Mouse (Mus musculus): Measurements from ENCODE around the gene Enkur. TPM values are rescaled to one million over a fixed set of nuclear protein-coding genes. Genes with fewer than 3 reads are reported as not detected.
"Not testable (repeated sequence)": the region's sequence is repeated elsewhere in the genome, so short reads cannot be mapped to it uniquely, and the experiment has no call there.

Gene Enkur
- 1 to 10 TPM; 4.8 to 4.9 TPM for total RNA-seq (2021)
- long read RNA-seq, experiment 1, partial matches to known transcripts = 0 of 4 reads
- long read RNA-seq, experiment 1, other reads (novel, unspliced or antisense) = 0 of 4 reads
- long read RNA-seq, experiment 2, partial matches to known transcripts = 0 of 2 reads
- long read RNA-seq, experiment 2, other reads (novel, unspliced or antisense) = 0 of 2 reads

DNA sequence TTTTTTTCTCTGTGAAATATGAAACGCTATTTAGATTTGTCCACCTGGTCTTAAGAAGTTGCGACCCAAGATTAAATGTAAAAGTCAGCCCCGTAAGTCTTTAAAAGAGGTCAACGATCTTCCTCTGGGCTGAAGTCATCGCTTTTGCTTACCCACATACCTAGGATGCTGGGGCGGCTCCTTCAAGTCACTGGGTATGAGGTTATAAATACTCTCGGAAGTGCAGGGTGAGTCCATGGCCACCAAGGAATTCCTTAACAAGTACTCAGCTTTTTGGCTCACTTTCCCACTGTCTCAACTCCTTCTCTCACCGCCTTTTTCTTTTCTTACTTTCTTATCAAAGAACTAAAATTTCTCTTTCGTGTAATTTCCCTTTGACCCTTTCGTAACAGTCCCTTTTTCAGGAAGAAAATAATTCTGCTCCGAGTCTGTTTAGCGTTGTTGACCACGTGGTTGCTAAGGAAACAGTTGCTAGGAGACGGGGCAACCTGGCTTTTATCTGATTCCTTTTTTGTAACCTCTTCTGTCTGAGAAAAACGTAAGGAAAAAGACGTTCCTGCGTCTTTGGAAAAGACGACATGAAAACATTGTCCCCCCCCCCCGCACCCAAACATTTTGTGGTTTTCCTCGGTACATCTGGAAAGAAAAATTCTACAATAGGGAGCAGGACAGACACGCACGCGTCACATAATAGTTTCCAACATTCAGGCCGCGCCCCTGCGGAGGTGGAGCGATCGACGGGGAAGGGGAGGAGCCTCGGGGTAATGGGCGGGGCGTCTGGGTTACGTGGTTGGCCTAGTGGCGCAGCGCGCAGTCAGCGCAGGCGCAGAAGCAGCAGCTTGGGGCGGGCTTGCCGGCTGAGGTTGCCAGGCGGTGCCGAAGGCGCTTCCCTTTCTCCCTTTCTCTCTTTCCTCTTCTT lies at the start of gene Enkur, which contains the start of gene Thnsl1:
Enkur (minus strand) TSS at position 454 of the 919 bp plus-strand sequence.
Thnsl1 (plus strand) TSS at position 813 of the 919 bp plus-strand sequence.
- DNase-seq (ENCODE audit: low spot score in 2 of 2) = peak; percentile 97

- DNase-seq (ENCODE audit: low spot score in 2 of 2) = no peak
These were observed 49.1 kb upstream of the Enkur start for GRCm38 (mm10) chr2:21254308-21254707.

DNA sequence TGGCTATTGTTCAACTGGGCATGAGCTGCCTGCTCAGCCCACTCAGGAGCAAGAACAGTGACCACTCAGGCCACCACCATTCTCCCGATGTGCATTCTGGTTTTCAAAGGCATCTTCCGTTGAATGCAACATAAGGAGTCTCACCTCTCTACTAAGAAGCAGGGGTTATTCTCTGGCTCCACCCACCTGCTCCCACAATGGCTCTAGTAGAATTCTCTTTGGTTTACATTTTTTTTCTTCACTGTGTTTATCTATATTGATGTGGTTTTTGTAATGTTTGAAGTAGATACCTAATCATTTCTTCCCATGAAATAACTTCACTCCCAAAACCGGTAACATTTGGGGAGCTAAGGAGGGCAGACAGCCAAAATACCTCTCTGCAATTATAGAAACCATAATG lies 48.5 kb upstream of the Enkur start:
- no peak for DNase-seq (ENCODE audit: low spot score in 2 of 2)

DNA sequence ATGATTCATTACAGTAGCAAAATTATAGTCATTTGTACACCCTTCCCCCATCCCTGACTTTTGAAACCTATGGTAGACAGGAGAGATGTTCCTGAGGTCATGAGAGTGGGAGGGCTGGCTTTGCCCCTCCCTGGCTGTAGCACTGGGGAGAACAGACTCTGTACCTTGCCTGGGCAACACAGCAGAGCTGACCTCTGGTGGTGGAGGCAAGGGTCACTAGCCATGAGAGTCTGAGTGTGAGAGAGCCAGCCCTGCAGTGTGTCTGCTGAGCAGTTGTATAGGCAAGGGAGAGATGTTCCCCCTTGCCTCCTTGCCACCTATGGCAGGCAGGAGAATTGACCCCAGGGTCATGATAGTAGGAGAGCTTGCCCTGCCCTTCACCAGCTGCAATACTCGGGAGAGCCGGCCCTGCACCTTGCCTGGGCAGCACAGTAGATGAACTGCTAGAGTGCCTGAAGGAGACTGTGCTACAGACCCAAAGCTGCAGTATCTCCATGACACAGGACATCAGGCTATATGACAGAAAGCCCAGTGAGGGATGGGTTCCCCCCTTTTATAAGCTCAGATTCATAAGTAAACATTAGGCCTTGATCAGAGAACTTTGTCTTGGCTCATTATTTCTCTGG lies 40.4 kb upstream of the Enkur start:
- DNase-seq (ENCODE audit: low spot score in 2 of 2) = no peak

GRCm38 (mm10) chr2:21244986-21245385 lies 39.8 kb upstream of the Enkur start:
- no peak for DNase-seq (ENCODE audit: low spot score in 2 of 2)

DNA sequence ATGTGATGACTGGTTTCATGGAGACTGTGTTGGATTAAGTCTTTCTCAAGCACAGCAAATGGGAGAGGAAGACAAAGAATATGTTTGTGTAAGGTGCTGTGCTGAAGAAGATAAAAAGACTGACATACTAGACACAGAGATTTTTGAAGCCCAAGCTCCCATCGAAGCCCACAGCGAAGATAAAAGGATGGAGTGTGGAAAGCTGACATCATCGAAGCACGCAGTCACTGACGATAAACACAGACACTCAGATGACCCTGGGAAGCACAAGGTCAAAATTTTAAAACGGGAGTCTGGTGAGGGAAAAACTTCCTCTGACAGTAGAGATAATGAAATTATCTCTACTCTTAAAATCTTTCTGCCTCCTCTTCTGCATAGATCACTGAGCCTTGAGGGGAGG lies 38.9 kb upstream of the Enkur start:
- not testable (repeated sequence) for DNase-seq (ENCODE audit: low spot score in 2 of 2)

DNA sequence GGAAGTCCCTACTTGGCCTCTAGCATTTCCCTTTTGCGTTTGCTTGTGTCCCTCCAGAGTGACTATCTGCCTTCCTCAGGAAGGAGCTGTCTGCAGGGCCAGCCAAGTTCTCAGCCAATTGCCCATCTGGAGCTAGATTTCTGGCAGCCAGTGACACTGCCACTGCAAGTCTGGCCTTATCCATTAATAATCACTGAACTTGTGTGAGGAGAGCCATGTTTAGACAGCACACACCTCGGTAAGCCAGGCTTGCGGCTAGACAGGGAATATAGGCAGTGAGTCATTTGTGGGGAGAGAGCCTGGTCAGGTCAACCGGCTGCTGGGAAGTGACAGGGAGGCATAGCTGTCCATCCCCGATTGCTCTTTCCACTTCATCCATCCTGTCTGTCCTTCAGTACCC lies 31.7 kb upstream of the Enkur start:
- DNase-seq (ENCODE audit: low spot score in 2 of 2) = no peak

DNA sequence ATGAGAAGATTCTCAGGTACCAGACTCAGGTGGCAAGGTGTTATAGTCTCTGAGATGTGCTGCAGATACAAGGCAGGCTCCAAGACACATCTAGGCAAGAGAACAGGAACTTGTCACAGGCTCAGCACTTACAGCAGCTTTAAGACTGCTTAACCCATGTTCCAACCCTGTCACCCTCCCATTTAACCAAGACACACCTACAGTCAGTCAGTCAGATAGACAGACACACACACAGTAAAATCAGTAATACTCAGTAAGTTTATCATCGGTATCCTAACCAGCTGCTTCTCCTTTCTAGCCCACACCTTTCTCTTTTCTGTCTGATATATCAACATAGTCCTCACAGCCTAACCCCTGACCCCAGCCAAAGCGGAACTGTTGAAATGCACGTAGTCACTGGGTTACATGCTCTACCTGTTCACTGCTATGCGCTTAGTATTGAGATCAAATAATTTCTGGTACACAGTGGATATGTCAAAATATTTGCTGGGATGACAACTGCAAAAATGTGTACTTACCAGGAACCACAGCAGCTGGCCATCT lies 30.8 kb upstream of the Enkur start:
- no peak for DNase-seq (ENCODE audit: low spot score in 2 of 2)

DNA sequence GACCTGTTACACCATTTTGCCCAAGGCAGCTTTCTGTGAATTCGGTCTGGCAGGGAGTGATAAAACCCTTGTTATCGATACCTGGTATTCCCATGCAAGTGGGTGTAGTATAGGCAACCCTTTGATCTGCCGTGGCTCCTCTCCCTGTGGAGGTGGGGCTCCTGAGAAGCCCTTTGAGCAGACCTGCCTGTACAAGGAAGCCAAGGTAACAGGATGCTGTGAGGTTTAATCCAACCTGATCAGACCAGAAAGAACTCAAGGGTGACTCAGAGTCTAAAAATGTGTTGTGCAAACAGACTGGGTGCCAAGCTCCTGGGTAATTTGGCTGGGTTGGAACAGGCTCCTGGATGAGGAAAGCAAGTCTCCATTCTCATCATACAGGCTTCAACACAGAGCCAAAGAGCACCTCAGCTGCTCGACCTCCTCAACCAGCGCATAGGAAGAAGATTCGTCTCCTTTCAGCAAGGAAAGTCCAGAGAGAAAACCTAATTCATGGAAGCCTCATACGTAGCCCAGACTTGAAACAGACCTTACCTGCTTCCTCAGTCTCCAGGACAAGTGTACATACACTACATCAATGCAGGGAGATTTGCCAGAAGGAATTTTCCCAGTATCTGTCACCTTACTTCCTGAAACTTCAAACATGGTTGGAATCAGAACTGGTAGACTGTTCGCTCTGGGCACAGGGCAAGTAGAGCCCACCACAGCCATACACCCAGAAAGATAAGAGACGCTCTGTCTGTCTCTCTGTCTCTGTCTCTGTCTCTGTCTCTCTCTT lies 29.9 kb upstream of the Enkur start:
- no peak for DNase-seq (ENCODE audit: low spot score in 2 of 2)

- DNase-seq (ENCODE audit: low spot score in 2 of 2) = no peak
These were observed 26.0 kb upstream of the Enkur start for GRCm38 (mm10) chr2:21231147-21231546.

GRCm38 (mm10) chr2:21230276-21230675 lies 25.1 kb upstream of the Enkur start:
- no peak for DNase-seq (ENCODE audit: low spot score in 2 of 2)

DNA sequence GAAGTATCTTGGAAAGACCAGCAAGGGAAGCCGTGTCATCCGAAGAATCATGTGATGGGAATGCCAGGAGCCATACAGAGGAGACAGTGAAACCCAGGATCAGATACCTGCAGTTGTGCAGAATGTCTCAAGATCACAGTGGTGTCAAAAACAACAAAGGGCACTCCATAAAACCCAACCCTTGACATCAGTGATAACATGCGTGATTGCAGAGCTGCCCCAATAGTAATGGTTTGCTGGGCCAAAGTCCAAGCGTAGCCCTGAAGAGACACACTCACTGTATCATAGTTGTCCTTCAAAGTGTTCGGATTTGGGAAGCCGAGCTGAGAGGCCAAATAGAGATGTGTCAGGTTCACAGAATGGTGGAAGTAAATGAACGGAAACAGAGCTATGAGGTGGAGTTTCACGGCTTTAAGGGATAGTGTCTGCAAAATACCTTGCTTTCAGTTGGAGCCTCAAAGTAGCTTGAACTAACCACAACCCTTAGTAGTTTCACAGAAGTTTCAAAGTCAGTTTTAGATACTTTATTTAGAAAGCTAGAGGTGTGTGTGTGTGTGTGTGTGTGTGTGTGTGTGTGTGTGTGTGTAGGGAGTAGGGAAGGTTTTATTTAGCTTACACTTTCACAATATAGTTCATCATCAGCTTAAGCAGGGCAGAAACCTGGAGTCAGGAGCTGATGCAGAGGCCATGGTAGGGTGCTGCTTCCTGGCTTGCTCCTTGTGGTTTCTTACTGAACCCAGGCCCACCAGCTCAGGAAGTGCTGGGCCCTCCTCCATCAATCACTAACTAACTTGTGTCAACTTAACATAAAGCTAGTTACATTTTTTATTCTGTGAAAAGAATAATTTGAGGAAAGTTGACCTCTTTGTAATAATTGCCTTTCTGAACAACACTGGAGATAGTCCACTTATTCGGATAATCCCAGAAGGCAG lies 17.6 kb upstream of the Enkur start:
- DNase-seq (ENCODE audit: low spot score in 2 of 2) = no peak

GRCm38 (mm10) chr2:21215284-21215683 lies 10.1 kb upstream of the Enkur start:
- no peak for DNase-seq (ENCODE audit: low spot score in 2 of 2)

DNA sequence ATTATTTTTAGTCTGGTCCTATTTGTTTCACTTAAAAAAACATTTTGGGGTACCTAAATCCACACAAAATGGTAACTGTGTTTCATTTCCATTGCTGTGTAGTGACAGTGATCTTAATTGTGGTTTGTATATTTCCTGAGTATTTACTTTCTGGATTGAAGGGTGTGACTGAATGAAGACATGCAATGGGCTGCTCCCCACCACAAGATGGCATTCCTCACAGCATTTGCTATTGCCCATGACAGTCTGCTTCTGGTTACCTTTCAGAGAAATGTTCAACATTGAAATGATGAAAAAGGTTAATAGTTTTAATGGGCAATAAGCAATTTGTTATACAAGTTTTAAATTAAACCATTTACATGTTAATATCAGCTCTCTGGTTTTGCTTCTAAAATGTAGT lies 9.2 kb upstream of the Enkur start:
- DNase-seq (ENCODE audit: low spot score in 2 of 2) = no peak

GRCm38 (mm10) chr2:21211361-21211760 lies 6.2 kb upstream of the Enkur start:
- no peak for DNase-seq (ENCODE audit: low spot score in 2 of 2)

- DNase-seq (ENCODE audit: low spot score in 2 of 2) = no peak
These were observed 1.1 kb upstream of the Enkur start for GRCm38 (mm10) chr2:21206278-21206677.

- DNase-seq (ENCODE audit: low spot score in 2 of 2) = no peak
These were observed 630 bp upstream of the Enkur start for GRCm38 (mm10) chr2:21205831-21206159.

DNA sequence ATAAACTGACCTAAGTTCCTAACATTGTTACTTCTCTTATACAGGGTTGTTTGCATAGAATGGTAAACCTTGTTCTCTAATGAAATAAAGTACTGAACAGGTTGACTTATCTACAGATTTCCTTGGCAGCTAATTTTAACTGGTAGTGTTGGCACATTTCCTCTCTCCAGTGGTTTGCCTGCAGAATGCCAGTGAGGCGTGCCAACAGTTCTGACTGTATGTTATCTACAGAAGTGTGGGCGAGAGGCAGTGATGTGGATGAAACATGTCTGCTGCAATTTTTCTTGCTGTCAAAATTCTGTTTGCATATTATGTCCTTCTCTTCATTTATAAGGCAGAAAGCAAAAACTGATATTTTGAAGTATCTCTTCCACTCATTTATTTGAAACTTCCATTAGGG lies 2.4 kb downstream of the Enkur start:
- no peak for DNase-seq (ENCODE audit: low spot score in 2 of 2)

DNA sequence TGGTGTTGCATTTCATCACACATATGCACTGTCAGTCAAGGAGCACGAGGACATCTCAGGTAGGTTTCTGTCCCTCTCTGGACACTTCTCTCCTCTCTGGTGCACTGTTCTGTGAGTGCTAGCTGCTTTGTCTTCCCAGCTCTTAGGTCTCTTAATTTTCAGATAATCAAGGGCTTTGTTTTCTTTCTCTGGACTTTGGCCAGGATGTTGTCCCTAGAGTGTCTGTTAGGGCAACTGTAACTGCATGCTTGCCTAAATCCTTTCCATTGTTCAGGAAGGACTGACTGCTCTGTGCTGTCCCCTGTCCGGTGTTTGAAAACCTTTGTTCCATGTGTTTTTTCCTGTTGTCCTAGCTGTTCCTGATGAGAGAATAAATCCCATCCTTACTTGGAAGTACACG lies 6.1 kb downstream of the Enkur start:
- no peak for DNase-seq (ENCODE audit: low spot score in 2 of 2)

DNA sequence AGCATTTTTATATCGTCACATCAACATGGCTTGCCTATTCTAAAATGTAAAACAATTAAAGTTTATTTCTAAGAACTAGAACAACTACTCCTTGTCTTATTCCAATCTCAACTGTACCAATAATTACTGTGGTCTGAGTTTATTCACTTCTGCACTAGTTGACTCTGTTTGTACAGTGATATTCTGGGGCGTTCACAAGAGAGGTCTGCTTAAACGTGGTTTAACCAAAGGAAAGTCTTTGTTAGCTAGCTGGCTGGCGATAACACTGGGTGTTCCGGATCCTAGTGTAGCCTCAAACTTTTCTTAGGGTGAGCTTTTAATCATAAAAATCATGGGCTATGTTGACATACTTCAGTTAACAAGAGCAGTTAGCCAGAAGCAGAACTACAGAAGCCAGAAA lies 9.9 kb downstream of the Enkur start:
- no peak for DNase-seq (ENCODE audit: low spot score in 2 of 2)

Data from left cerebral cortex, adult 18-20 months (tissue).